Comparison of ENCODE assay signal across 17 mouse cellular contexts in the genomic region with DNA sequence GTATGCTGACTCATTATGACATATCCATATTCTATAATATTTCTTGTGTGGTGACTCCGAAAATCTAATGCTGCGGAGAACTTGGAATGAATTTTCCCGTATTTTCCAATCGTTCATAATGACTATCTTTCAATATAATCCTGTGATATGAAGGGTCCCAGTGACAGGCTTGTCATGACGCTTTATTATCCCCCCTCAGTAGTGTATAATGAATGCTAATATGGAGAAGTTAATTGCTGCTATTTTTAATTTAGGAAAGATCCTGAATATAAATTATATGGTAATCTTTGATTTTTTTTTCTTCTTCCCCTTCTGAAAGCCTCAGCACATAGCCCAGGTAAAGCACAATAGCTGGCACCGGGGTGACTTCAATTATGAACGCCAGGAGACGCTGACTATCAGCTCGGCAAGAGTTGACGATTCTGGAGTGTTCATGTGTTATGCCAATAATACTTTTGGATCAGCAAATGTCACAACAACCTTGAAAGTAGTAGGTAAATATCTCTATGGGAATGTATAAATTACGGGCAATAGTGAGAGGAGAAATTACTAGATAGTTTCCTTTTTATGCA.
"Had no signal": no experiment of that assay in that cellular context is flagged by ENCODE, and none has a peak within 500 bp of the region (broad histone marks: within the 10 kb centered on the region; RNA-seq: fewer than 3 reads in every experiment).

No protein-coding gene starts in this region.

- ATAC-seq: lung, postnatal 0 days; midbrain, embryonic 13.5 days; midbrain, embryonic 15.5 days had no signal

- H3K36me3 ChIP-seq: lung, embryonic 15.5 days; midbrain, embryonic 15.5 days had no signal

- H3K9me3 ChIP-seq: lung, embryonic 15.5 days; megakaryocyte, embryonic 14.5 days; midbrain, embryonic 13.5 days; midbrain, embryonic 15.5 days; neural tube, embryonic 12.5 days had no signal

- H3K4me1 ChIP-seq: lung, embryonic 15.5 days; megakaryocyte, embryonic 14.5 days; midbrain, embryonic 15.5 days; neural tube, embryonic 12.5 days had no signal

- H3K9ac ChIP-seq: lung, embryonic 15.5 days; midbrain, embryonic 13.5 days; midbrain, embryonic 15.5 days; neural tube, embryonic 12.5 days had no signal

- DNase-seq: lung, adult 2 months; lung, postnatal 14 days; lung, postnatal 36 days; right cerebral cortex, postnatal 25 days; right cerebral cortex, postnatal 4 days; spleen, adult 18-20 months; thymus, adult 18-20 months; thymus, postnatal 14 days; thymus, postnatal 36 days had no signal

- H3K4me3 ChIP-seq: lung, embryonic 15.5 days; megakaryocyte, embryonic 14.5 days; midbrain, embryonic 13.5 days; midbrain, embryonic 15.5 days; neural tube, embryonic 12.5 days had no signal

- H3K27ac ChIP-seq: lung, embryonic 15.5 days; macrophage; midbrain, embryonic 15.5 days; neural tube, embryonic 12.5 days had no signal

- H3K27me3 ChIP-seq: lung, embryonic 15.5 days; megakaryocyte, embryonic 14.5 days; midbrain, embryonic 13.5 days; midbrain, embryonic 15.5 days; neural tube, embryonic 12.5 days had no signal

- H3K4me2 ChIP-seq: lung, embryonic 15.5 days; midbrain, embryonic 11.5 days; midbrain, embryonic 13.5 days; midbrain, embryonic 15.5 days; neural tube, embryonic 12.5 days had no signal
